Mouse (Mus musculus): Measurements from ENCODE around the gene Hist1h4d.
"Not testable (repeated sequence)": the region's sequence is repeated elsewhere in the genome, so short reads cannot be mapped to it uniquely, and the experiment has no call there.

The Hist1h4d gene

GRCm38 (mm10) chr13:23581408-23582218 is at the start of gene Hist1h4d:
Gene Hist1h4d, plus strand, starts transcription at chr13:23581598.
- peak; percentile 95 to 96 for DNase-seq

DNA sequence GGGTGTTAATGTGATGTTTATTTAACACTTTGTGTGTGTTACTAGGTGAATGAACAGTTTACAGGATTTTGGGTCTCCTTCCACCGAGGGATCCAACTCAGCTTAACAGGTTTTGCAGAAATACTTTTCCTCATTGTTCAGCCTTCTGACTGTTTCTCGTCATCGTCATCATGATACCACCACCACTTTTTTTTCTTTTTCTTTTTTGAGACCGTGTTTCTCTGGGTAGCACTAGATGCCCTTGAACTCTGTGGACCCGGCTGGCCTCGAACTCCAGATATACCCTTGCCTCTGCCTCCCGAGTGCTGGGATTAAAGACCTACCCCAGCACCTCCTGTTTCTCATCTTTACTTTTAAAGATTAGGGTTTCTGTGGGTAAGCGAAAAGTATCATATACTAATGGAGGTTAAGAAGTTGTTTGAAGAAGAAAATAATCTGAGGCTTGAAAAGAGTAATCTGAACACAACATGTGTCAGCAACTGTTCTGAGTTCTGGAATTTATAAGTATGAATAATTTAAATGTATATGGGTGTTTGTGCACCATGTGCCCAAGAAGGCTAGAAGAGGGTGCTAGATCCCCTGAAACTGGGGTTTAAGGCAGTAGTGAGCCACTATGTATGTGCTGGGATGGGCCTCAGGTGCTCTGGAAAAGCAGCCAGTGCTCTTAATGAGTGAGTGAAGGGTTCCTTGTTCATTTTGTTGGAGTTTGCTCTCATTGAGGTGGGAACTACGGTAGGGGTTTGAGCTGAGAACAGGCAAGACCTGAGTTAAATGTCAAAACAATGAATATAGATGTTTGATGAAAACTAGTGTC is 48.9 kb upstream of the Hist1h4d start:
- DNase-seq: no peak

GRCm38 (mm10) chr13:23533560-23534367 is 47.6 kb upstream of the Hist1h4d start, which contains the start of gene Hist1h2af:
Gene Hist1h2af, plus strand, starts transcription at chr13:23533906.
- DNase-seq: peak in 1 of 2 experiments; percentile 51

GRCm38 (mm10) chr13:23534368-23535131 is 46.8 kb upstream of the Hist1h4d start:
- no peak for DNase-seq

- DNase-seq: peak; percentile 81
Measured at GRCm38 (mm10) chr13:23535137-23536075, 46.0 kb upstream of the Hist1h4d start, which contains the start of gene Hist1h3g. Gene Hist1h3g, plus strand, starts transcription at chr13:23535422.

- no peak for DNase-seq
Measured at GRCm38 (mm10) chr13:23536076-23536822, 45.1 kb upstream of the Hist1h4d start.

DNA sequence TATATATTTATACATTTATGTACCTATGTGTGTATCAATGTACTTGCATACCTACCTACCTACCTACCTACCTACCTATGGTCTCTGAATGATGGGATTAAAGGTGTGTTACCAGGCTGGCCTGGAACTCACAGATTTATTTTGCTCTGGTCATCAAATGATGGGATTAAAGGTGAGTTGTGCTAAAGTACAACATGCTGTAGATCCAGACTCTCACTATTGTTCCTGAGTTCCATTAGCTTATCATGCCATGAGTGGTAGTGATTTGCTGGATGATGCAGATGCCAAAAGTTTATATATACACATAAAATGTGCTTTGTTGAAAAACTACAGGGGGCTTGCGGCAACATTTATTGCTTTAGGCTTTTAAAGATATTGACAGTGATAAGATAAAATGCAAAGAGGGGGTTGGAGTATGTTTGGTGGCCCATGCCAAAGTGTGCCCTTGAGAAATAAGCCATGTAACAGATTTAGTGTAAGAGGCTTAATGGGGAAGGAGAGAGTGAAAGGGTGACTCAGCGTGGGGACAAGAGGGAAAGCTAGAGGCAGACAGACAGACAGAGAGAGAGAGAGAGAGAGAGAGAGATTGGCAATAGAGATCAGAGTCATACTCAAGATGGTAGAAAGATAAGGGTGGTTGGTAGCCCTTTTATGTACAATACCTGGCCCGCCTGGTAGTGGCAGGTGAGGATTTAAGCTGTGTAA is 44.2 kb upstream of the Hist1h4d start:
- DNase-seq: no peak

DNA sequence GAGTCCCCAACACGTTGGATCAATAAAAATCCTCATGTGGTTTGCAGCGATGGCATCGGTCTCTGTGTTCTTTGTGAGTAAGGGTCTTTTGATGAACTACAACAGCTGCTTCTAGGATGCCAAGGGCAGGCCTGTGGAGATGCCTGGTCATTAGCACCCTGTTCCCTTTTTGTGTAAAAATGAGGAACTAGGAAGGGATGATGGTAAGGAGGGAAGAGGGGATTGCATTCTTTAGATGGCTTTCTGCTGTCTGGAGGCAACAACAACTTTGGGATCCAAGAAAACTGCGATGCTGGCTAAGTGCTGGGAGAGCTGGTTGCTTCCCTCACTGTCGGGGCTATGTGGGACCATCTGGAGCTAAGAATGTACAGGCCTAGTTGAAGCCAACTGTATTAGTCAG is 43.1 kb upstream of the Hist1h4d start:
- no peak for DNase-seq

DNA sequence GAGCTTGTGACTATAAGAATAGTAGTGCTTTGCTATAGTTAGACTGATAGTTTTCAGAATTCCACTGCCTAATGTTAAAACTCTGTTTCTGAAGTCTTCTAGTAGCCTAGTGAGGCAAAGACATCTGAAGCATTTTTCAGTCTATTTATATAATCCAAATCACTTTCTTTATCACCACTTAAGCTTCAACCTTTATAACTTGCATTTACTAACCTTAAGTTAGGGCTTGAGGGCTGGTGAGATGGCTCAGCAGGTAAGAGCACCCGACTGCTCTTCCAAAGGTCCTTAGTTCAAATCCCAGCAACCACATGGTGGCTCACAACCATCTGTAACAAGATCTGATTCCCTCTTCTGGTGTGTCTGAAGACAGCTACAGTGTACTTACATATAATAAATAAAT is 41.6 kb upstream of the Hist1h4d start:
- not testable (repeated sequence) for DNase-seq

DNA sequence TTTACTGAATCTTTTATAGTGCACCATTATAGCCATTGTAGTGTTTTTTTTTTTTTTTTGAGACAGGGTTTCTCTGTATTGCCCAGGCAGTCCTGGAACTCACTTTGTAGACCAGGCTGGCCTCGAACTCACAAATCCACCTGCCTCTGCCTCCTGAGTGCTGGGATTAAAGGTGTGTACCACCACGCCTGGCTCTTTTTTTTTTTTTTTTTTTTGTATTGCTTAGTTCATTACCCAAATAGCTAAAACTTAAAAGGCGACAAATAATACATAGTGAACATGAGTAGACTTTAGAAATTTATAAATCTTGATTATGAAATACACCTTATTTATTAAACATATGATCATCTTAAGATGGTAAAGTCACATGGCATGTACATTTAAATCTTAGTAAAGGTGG is 39.9 kb upstream of the Hist1h4d start:
- DNase-seq: no peak

DNA sequence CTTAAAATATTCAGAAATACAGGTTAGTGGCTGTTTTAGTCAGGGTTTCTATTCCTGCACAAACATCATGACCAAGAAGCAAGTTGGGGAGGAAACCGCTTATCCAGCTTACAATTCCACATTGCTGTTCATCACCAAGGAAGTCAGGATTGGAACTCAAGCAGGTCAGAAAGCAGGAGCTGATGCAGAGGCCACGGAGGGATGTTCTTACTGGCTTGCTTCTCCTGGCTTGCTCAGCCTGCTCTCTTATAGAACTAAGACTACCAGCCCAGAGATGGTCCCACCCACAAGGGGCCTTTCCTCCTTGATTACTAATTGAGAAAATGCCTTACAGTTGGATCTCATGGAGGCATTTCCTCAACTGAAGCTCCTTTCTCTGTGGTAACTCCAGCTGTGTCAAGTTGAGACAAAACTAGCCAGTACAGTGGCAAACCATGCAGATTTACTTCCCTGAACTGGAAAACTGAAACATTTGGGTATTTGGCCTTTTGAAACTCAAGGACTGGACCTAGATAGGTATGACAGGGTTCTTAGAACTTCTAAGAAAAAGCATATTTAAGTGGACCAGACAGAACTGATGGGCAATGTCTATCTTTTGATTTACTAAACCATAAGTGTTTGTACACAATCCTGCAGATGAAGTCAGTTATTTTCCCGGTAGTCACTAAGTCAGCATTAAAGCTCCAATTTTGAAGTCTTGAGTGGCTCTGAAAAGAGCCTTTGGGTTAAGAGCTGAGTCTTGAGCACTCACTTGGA is 39.0 kb upstream of the Hist1h4d start:
- not testable (repeated sequence) for DNase-seq

DNA sequence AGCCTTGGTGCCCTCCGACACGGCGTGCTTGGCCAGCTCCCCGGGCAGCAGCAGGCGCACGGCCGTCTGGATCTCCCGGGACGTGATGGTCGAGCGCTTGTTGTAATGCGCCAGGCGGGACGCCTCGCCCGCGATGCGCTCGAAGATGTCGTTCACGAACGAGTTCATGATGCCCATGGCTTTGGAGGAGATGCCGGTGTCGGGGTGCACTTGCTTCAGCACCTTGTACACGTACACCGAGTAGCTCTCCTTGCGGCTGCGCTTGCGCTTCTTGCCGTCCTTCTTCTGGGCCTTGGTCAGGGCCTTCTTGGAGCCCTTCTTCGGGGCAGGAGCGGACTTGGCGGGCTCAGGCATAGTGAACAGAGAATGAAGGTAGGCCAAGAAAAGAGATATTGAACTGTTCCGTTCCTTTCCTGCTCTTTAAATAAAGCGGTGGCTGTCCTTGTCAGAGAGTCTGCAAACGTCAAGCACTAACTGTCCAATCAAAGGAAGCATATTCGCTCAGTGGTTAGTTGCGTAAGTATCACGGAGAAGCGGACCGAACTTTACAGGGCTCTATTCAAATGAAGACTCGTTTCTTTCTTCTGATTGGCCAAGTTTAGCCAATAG is 38.3 kb upstream of the Hist1h4d start, which contains the start of gene Hist1h2bh:
Hist1h2bh (minus strand) TSS at position 394 of the 609 bp plus-strand sequence.
- peak; percentile 60 to 87 for DNase-seq

DNA sequence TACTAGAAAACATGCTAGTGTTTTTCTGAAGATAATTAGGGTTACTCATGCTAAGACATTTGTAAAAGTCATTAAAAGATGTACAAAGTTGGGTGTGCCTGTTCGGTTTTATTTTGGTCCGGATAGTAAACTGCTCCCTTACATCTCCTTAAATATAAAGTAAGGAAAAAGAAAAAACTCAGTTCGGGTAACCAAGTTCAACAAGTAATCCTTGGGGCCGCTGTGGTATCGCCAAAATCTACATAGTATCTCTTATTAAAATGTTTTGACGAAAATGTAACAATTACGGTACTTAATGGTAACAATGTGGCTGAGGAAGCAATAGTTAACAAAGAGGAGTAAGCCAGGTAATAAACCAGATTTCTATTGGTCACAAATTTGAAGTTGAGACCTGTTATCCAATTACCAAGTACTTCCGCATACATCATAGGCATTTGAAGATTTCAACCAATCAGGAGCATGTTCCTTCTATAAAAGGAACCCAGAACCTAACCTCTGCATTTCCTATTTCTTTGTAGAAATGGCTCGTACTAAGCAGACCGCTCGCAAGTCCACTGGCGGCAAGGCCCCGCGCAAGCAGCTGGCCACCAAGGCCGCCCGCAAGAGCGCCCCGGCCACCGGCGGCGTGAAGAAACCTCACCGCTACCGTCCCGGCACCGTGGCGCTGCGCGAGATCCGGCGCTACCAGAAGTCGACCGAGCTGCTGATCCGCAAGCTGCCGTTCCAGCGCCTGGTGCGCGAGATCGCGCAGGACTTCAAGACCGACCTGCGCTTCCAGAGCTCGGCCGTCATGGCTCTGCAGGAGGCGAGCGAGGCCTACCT is 37.2 kb upstream of the Hist1h4d start, which contains the start of gene Hist1h3f:
Hist1h3f (plus strand) TSS at position 88 of the 822 bp plus-strand sequence.
- peak; percentile 47 to 89 for DNase-seq

- DNase-seq: not testable (repeated sequence)
Measured at GRCm38 (mm10) chr13:23544787-23545120, 36.6 kb upstream of the Hist1h4d start.

DNA sequence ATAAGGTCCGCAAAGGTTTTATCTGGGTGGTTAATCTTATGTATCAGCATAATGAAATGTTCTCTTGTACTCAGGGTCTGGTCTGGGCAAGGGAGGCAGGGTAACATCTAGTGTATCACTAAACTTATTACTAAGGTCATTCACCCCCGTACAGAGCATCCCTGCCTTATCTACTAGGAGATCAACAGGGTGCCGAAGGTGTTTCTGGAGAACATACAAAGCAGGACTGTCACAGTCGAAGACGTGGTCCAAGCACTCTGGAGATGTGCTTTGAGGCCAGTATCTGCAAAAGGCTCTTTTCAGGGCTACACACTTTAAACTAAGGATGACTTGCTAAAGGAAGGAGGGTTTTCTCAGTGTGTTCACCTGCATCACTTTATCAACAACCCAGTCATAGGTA is 34.7 kb upstream of the Hist1h4d start:
- DNase-seq: no peak

GRCm38 (mm10) chr13:23550761-23551145 is 30.6 kb upstream of the Hist1h4d start:
- no peak for DNase-seq

- DNase-seq: peak; percentile 73 to 82
Measured at GRCm38 (mm10) chr13:23551146-23551834, 30.1 kb upstream of the Hist1h4d start, which contains the start of gene Hist1h4f. Gene Hist1h4f, minus strand, starts transcription at chr13:23551648.
